Mouse (Mus musculus): ENCODE measurements around the gene Gm26992. TPM values are rescaled to one million over a fixed set of nuclear protein-coding genes. Genes with fewer than 3 reads are reported as not detected.
"Not testable (repeated sequence)": the region's sequence is repeated elsewhere in the genome, so short reads cannot be mapped to it uniquely, and the experiment has no call there.

The Gm26992 gene
- polyA plus RNA-seq (2017; shearing (Covaris generic)), result not detected

- ATAC-seq, result no peak
Measured at GRCm38 (mm10) chrX:103421710-103422109, at the start of gene Gm26992. TSS of gene Gm26992 (plus strand) at chrX:103422010.

- ATAC-seq, result no peak
Measured at GRCm38 (mm10) chrX:103374250-103374649, 47.6 kb upstream of the Gm26992 start.

- no peak for ATAC-seq
Measured at GRCm38 (mm10) chrX:103384528-103384927, 37.3 kb upstream of the Gm26992 start.

GRCm38 (mm10) chrX:103388131-103388530, 33.7 kb upstream of the Gm26992 start:
- ATAC-seq, result no peak

GRCm38 (mm10) chrX:103393841-103394240, 28.0 kb upstream of the Gm26992 start:
- ATAC-seq, result peak; percentile 34

GRCm38 (mm10) chrX:103405021-103405420, 16.8 kb upstream of the Gm26992 start:
- ATAC-seq, result no peak

GRCm38 (mm10) chrX:103414167-103414566, 7.6 kb upstream of the Gm26992 start, which contains the start of gene Tsx:
TSS of gene Tsx (plus strand) at chrX:103414467.
- ATAC-seq, result no peak

GRCm38 (mm10) chrX:103427677-103428076, 5.9 kb downstream of the Gm26992 start:
- no peak for ATAC-seq

GRCm38 (mm10) chrX:103432293-103432692, 10.5 kb downstream of the Gm26992 start:
- no peak for ATAC-seq

GRCm38 (mm10) chrX:103438023-103438422, 16.2 kb downstream of the Gm26992 start:
- no peak for ATAC-seq

GRCm38 (mm10) chrX:103440803-103441202, 19.0 kb downstream of the Gm26992 start:
- ATAC-seq, result peak; percentile 54

GRCm38 (mm10) chrX:103443755-103444154, 21.9 kb downstream of the Gm26992 start:
- peak; percentile 63 for ATAC-seq

GRCm38 (mm10) chrX:103447539-103448169, 25.8 kb downstream of the Gm26992 start:
- peak; percentile 45 for ATAC-seq

- ATAC-seq, result not testable (repeated sequence)
Measured at GRCm38 (mm10) chrX:103448429-103448828, 26.6 kb downstream of the Gm26992 start.

- not testable (repeated sequence) for ATAC-seq
Measured at GRCm38 (mm10) chrX:103448943-103449722, 27.3 kb downstream of the Gm26992 start.

GRCm38 (mm10) chrX:103452815-103453214, 31.0 kb downstream of the Gm26992 start:
- ATAC-seq, result no peak

- no peak for ATAC-seq
Measured at GRCm38 (mm10) chrX:103460056-103460455, 38.2 kb downstream of the Gm26992 start.

GRCm38 (mm10) chrX:103468998-103469397, 47.2 kb downstream of the Gm26992 start:
- no peak for ATAC-seq

- no peak for ATAC-seq
Measured at GRCm38 (mm10) chrX:103472346-103472745, 50.5 kb downstream of the Gm26992 start.

GRCm38 (mm10) chrX:103477507-103477906, 55.7 kb downstream of the Gm26992 start:
- ATAC-seq, result peak; percentile 99

GRCm38 (mm10) chrX:103481243-103482096, 59.7 kb downstream of the Gm26992 start:
- no peak for ATAC-seq

- no peak for ATAC-seq
Measured at GRCm38 (mm10) chrX:103482097-103482451, 60.3 kb downstream of the Gm26992 start.

GRCm38 (mm10) chrX:103483047-103483446, 61.2 kb downstream of the Gm26992 start:
- no peak for ATAC-seq

All from CD4-positive, CD25-positive, alpha-beta regulatory T cell, adult 4 months (primary cell).